Comparison of ENCODE assay signal across 14 mouse cellular contexts in genomic region chr6:30922821-30923220, GRCm38 (mm10). TPM values are rescaled to one million over a fixed set of nuclear protein-coding genes. Genes with fewer than 3 reads are reported as not detected.
DNase-seq lines count a peak whose midpoint lies in the region; ATAC-seq and TF ChIP-seq lines count a peak whose summit lies in the region.
"Had no signal": no experiment of that assay in that cellular context is flagged by ENCODE, and none has a peak within 500 bp of the region (broad histone marks: within the 10 kb centered on the region; RNA-seq: fewer than 3 reads in every experiment).

No protein-coding gene starts in this region.

- WGBS in kidney, postnatal 0 days, result 49% methylated on average over 2 of the region's 2 CpGs
- 46% methylated on average over 2 of the region's 2 CpGs for WGBS in kidney, embryonic 16.5 days
- 47% methylated on average over 2 of the region's 2 CpGs for WGBS in neural tube, embryonic 15.5 days

- no peaks in the 10 kb centered on the region for H3K9me3 ChIP-seq in kidney, postnatal 0 days (replicated peaks; ENCODE audit: low read length)
- no peaks in the 10 kb centered on the region for H3K9me3 ChIP-seq in kidney, embryonic 16.5 days (ENCODE audit: low read length)
- H3K9me3 ChIP-seq in neural tube, embryonic 15.5 days (replicated peaks), result no peaks in the 10 kb centered on the region
- H3K9me3 ChIP-seq: embryonic facial prominence, embryonic 15.5 days; liver, embryonic 15.5 days had no signal

- no peak overlapping the region for H3K4me2 ChIP-seq in kidney, postnatal 0 days (ENCODE audit: low read length)
- H3K4me2 ChIP-seq in kidney, embryonic 16.5 days (replicated peaks; ENCODE audit: low read depth, low read length), result no peak overlapping the region
- H3K4me2 ChIP-seq in neural tube, embryonic 15.5 days, result no peak overlapping the region
- H3K4me2 ChIP-seq: embryonic facial prominence, embryonic 15.5 days; heart, embryonic 11.5 days; liver, embryonic 15.5 days had no signal

- H3K4me3 ChIP-seq in kidney, postnatal 0 days (replicated peaks; ENCODE audit: low read depth, low read length), result no peak overlapping the region
- H3K4me3 ChIP-seq in kidney, embryonic 16.5 days (ENCODE audit: low read length), result no peak overlapping the region
- no peak overlapping the region for H3K4me3 ChIP-seq in neural tube, embryonic 15.5 days (replicated peaks)
- H3K4me3 ChIP-seq: embryonic facial prominence, embryonic 15.5 days; liver, embryonic 15.5 days had no signal

- H3K27me3 ChIP-seq in kidney, postnatal 0 days (ENCODE audit: insufficient read depth, low read length), result no peaks in the 10 kb centered on the region
- H3K27me3 ChIP-seq in kidney, embryonic 16.5 days (ENCODE audit: insufficient read depth, low read length), result no peaks in the 10 kb centered on the region
- H3K27me3 ChIP-seq in neural tube, embryonic 15.5 days (replicated peaks), result no peaks in the 10 kb centered on the region
- H3K27me3 ChIP-seq: embryonic facial prominence, embryonic 15.5 days had no signal

- peak; percentile 61 for TF ChIP-seq CTCF in kidney, postnatal 0 days (IDR thresholded peaks at IDR 0.05; ENCODE audit: low read depth)
- no peak for TF ChIP-seq CTCF in brain, embryonic 14.5 days (IDR thresholded peaks at IDR 0.05; ENCODE audit: borderline replicate concordance, extremely low read depth, insufficient read depth, insufficient read length)

- H3K4me1 ChIP-seq in kidney, postnatal 0 days (replicated peaks; ENCODE audit: insufficient read depth, low read length), result 0 out of 2 replicates have a peak, but pooled peaks cover 5% of the 10 kb centered on the region
- H3K4me1 ChIP-seq in kidney, embryonic 16.5 days (ENCODE audit: insufficient read depth, low read length), result peaks cover 9% of the 10 kb centered on the region
- H3K4me1 ChIP-seq in neural tube, embryonic 15.5 days, result 0 out of 2 replicates have a peak, but pooled peaks cover 6% of the 10 kb centered on the region
- H3K4me1 ChIP-seq: liver, embryonic 15.5 days had no signal

- H3K27ac ChIP-seq in kidney, postnatal 0 days, result no peak overlapping the region
- H3K27ac ChIP-seq in kidney, embryonic 16.5 days (ENCODE audit: low read length), result no peak overlapping the region
- no peak overlapping the region for H3K27ac ChIP-seq in neural tube, embryonic 15.5 days (replicated peaks)
- H3K27ac ChIP-seq: embryonic facial prominence, embryonic 15.5 days; liver, embryonic 15.5 days had no signal

- TF ChIP-seq POLR2A in brain, embryonic 14.5 days (IDR thresholded peaks at IDR 0.05; ENCODE audit: borderline replicate concordance, extremely low read depth, insufficient read depth, insufficient read length, poor library complexity, severe bottlenecking), result no peak

- H3K9ac ChIP-seq in kidney, postnatal 0 days (ENCODE audit: low read depth, low read length), result no peak overlapping the region
- H3K9ac ChIP-seq in kidney, embryonic 16.5 days (replicated peaks; ENCODE audit: low read length), result no peak overlapping the region
- no peak overlapping the region for H3K9ac ChIP-seq in neural tube, embryonic 15.5 days (replicated peaks)
- H3K9ac ChIP-seq: embryonic facial prominence, embryonic 15.5 days; liver, embryonic 15.5 days had no signal

- DNase-seq in cerebellum, postnatal 14 days, result peak; percentile 8 to 11
- no peak for DNase-seq in cerebellum, adult 18-20 months
- DNase-seq in kidney, postnatal 0 days (ENCODE audit: low spot score), result peak; percentile 61
- DNase-seq in A20 (ENCODE audit: low read depth, low spot score), result peak; percentile 36
- peak; percentile 48 for DNase-seq in brain, embryonic 14.5 days (ENCODE audit: low read depth)
- no peak for DNase-seq in thymus, postnatal 0 days (ENCODE audit: low spot score)
- DNase-seq: thymus, adult 18-20 months had no signal

- ATAC-seq in kidney, postnatal 0 days (replicated peaks; ENCODE audit: low FRiP score, low read depth), result no peak
- ATAC-seq in kidney, embryonic 16.5 days (ENCODE audit: low FRiP score, low TSS enrichment), result no peak
- ATAC-seq in neural tube, embryonic 15.5 days (ENCODE audit: low FRiP score), result no peak
- ATAC-seq: hindbrain, embryonic 16.5 days had no signal

- H3K36me3 ChIP-seq in kidney, postnatal 0 days (ENCODE audit: insufficient read depth, low read length), result no peaks in the 10 kb centered on the region
- no peaks in the 10 kb centered on the region for H3K36me3 ChIP-seq in kidney, embryonic 16.5 days (ENCODE audit: insufficient read depth, low read length)
- no peaks in the 10 kb centered on the region for H3K36me3 ChIP-seq in neural tube, embryonic 15.5 days
- H3K36me3 ChIP-seq: embryonic facial prominence, embryonic 15.5 days; liver, embryonic 15.5 days had no signal

RNA-seq across cellular contexts. Expression of gene Tsga13, which starts 7.4 kb away (rescaled TPM):
- polyA plus RNA-seq in kidney, postnatal 0 days (2015; fragmentation: Nextera tagmentation; extraction: Ambion mirVana), result 0.66 and 0.79 TPM in 2 replicates
- 0.21 and 0.37 TPM in 2 replicates for polyA plus RNA-seq in kidney, embryonic 16.5 days (2015; fragmentation: Nextera tagmentation; extraction: Ambion mirVana)
- polyA plus RNA-seq in brain, embryonic 14.5 days (2012; rRNA removed), result 0.25 and 0.34 TPM in 2 replicates
- 0.10 and 0.39 TPM in 2 replicates for polyA plus RNA-seq in thymus, postnatal 0 days (2015; fragmentation: Nextera tagmentation; extraction: Ambion mirVana)
- polyA plus RNA-seq in neural tube, embryonic 15.5 days (2015; fragmentation: Nextera tagmentation; extraction: Ambion mirVana), result 0.54 TPM in 1 of 2 replicates, not detected in the other
- polyA plus RNA-seq: embryonic facial prominence, embryonic 15.5 days; large intestine, adult 2 months; liver, embryonic 15.5 days had no signal

RNA-seq across cellular contexts. Expression of gene Copg2, which starts 26.2 kb away (rescaled TPM):
- polyA plus RNA-seq in kidney, postnatal 0 days (2015; fragmentation: Nextera tagmentation; extraction: Ambion mirVana), result 19.9 and 20.9 TPM in 2 replicates
- polyA plus RNA-seq in kidney, embryonic 16.5 days (2015; fragmentation: Nextera tagmentation; extraction: Ambion mirVana), result 21.8 and 25.4 TPM in 2 replicates
- 42.1 and 54.6 TPM in 2 replicates for polyA plus RNA-seq in brain, embryonic 14.5 days (2012; rRNA removed)
- 20.7 and 21.1 TPM in 2 replicates for polyA plus RNA-seq in thymus, postnatal 0 days (2015; fragmentation: Nextera tagmentation; extraction: Ambion mirVana)
- 27.4 and 31.2 TPM in 2 replicates for polyA plus RNA-seq in neural tube, embryonic 15.5 days (2015; fragmentation: Nextera tagmentation; extraction: Ambion mirVana)

RNA-seq across cellular contexts. Expression of gene Klf14, which starts 36.1 kb away (rescaled TPM):
- polyA plus RNA-seq in kidney, postnatal 0 days (2015; fragmentation: Nextera tagmentation; extraction: Ambion mirVana), result 2.4 and 3.0 TPM in 2 replicates
- 2.8 and 3.8 TPM in 2 replicates for polyA plus RNA-seq in kidney, embryonic 16.5 days (2015; fragmentation: Nextera tagmentation; extraction: Ambion mirVana)
- 0.24 and 0.36 TPM in 2 replicates for polyA plus RNA-seq in brain, embryonic 14.5 days (2012; rRNA removed)
- polyA plus RNA-seq in thymus, postnatal 0 days (2015; fragmentation: Nextera tagmentation; extraction: Ambion mirVana), result 0.83 and 1.1 TPM in 2 replicates
- polyA plus RNA-seq in neural tube, embryonic 15.5 days (2015; fragmentation: Nextera tagmentation; extraction: Ambion mirVana), result 0.56 and 1.4 TPM in 2 replicates
- polyA plus RNA-seq: large intestine, adult 2 months had no signal

Comparison
In these comparisons a context has a peak if more than half of its experiments do, and no peak if none do; other contexts are left out.
1. DNase-seq: peak in cerebellum, postnatal 14 days (2 of 2), kidney, postnatal 0 days (single experiment), A20 (single experiment) and brain, embryonic 14.5 days (single experiment); none in cerebellum, adult 18-20 months (0 of 2) and thymus, postnatal 0 days (single experiment).